Mouse (Mus musculus) adrenal gland, adult 8-10 months (tissue): ENCODE measurements around the gene Syt7. TPM values are rescaled to one million over a fixed set of nuclear protein-coding genes. Genes with fewer than 3 reads are reported as not detected.
A peak's percentile ranks its signal among the peaks of the same experiment; 100 is the strongest.

Experiments
- DNase-seq: peaks from one replicate; pipeline ENCODE4 v3.0.0; 2022
- total RNA-seq, 4 experiments: library from RNA; stranded (reverse); gene quantifications; 2 replicates each; pipeline ENCODE4 v1.2.4; 2022

Gene Syt7
- total RNA-seq, 4 experiments from 2014 or later = 32.9 to 54.6 (median 44.5) TPM

DNA sequence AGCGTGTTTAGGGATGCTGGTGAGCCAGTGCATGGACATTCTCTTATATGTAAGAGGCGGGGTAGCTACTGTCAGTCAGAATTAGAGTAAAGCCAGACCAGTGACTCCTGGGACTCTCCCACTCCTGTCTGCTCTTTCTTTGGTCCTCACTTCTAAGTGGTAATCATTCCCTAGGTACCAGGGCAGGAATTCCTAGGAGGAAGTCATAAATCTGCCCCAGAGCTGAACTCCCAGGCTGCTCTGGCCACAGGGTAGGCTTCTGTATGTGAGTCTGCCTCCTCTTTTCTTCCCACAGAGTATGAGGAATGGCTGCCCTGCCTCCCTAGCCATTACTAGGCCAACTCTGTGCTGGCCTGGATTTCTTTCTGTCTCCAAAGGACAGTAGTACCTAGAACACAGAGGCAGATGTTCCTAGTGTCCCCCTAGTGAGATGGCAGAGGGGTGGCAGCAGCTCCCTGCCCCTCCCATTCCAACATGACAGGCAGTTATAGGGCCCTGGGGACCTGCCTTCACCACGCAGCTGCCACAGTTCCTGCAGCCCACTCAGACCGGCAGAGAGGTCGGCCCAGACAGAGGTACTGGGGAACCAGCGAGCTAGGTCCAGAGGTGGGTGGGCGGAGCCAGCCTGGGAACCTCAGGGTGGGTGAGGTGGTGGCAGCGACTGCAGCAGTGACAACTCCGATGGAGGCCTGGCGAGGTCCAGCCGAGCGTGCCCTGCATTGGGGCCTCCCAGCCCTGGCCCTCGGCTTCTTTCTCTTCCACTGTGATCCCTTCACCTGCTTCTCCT, 36.8 kb downstream of the Syt7 start:
- no peak for DNase-seq

DNA sequence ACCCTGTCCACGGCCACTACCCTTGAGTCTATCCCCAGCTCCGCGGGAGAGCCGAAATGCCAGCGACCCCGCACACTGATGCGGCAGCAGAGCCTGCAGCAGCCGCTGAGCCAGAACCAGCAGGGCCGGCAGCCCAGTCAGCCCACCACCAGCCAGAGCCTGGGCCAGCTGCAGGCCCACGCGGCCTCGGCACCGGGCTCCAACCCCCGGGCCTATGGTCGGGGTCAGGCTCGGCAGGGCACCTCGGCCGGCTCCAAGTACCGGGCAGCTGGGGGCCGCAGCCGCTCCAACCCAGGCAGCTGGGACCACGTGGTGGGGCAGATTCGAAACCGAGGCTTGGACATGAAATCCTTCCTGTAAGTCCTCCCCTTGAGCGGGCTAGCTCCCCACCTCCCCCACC, 37.4 kb downstream of the Syt7 start:
- no peak for DNase-seq

DNA sequence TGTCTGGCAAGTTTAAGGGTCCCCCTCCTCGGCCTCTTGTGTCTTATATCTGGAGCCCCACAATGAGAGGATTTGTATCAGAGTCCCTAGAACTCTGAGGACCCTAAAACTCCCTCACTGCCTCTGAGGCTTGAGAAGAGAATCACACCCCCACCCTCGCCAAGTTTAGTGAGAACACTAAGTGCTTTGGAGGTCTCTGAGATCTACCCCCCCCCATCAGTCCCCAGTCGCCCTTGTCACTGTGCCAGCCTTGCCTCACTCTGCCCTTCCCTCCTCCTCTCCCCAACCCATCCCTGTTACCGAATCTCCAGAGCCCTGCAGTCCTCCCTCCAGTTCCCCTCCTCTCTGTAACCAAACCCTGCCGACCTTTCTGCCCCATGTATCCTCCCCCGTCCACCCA, 37.9 kb downstream of the Syt7 start:
- DNase-seq = no peak

DNA sequence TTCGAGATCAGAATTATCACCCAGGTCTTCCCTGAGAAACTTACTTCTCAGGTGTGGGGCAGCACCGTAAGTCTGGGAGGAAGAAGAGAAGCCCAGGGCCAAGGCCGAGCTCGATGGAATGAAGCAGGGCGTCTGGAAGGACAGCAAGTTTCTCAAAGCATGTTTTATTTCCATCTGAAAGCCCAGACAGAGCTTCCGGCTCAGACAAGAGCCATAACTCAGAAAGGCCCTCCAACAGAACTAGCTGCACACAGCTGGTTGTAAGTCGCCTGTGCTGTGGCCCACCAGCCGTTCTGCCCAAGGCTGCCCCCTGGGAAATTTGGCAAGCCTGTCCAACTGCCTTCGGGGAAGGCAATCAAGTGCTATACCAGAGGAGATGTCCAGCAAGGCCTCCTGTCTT, 38.5 kb downstream of the Syt7 start:
- no peak for DNase-seq

DNA sequence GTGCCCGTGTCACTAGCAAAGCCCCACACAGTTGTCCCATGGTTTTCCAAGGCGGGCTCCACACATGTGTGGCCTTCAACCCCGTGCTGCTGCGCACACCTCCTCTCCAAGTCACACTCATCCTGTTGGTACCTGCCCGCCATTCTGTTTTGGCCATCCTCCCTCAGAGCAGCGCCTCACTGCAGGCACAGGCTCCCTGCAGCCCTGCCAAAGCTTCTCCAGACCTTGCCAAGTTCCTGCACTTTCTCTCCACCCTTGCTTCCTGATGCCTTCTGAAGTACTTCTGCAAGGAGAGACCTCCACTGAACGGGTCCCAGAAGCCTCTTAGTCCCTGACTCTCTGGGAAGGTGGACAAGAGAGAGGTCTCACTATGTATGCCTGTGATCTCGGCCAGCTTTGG, 40.5 kb downstream of the Syt7 start:
- no peak for DNase-seq

DNA sequence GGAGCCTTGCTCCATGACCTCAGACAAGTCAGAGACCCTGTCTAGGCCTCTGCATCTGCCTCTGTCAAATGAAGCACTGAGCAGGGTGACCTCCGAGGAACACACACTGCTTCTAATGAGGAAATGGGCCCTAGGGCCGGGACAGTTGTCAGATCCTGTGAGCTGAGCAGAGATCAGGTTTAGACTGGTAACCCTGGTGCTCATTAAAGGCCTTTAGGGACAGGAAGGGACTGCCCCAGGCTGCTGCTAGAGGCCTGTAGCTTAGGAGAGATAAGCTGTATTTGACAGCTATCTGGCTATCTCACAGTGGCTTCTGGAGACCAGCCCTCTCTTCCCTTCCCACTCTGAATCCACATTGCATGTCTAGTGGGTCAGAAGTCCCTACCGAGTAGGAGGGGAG, 42.5 kb downstream of the Syt7 start:
- DNase-seq = no peak

DNA sequence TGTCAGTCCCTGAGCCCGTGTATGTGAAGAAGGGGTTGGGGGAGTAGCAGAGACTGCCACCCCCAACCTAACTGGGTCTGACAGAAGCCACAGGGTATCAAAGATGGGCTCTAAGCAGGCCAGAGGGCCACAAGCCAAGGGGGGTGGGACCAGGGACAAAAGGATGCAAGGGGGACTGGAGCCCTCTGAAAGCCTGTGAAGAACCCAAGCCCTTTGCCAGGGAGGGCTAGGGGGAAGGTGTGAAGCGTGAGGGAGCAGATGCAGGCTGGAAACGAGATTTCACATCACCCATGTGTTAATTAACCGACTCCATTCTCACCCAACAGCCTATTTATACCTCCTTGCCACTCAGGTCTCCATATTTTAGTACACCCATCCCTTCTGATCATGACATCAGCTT, 43.0 kb downstream of the Syt7 start:
- DNase-seq = no peak

DNA sequence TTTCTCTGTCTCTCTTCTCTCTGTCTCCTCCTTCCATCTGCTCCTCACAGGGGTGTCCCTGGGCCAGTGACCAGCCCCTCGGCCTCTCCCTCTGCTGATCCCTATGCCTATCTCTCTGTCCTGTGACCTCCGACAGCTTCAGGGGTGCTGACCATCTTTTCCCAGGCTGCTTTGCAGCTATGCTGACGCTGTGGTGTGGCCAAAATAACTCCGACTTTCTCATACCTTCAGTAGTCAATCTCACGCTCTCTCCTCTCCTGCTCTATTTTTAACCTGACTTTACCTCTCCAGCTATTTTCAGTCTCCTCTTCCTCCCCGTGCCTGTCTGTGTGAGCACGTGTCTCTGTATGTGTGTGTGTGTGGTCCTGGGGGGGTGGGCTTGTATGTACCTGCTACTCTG, 44.3 kb downstream of the Syt7 start:
- DNase-seq = no peak

DNA sequence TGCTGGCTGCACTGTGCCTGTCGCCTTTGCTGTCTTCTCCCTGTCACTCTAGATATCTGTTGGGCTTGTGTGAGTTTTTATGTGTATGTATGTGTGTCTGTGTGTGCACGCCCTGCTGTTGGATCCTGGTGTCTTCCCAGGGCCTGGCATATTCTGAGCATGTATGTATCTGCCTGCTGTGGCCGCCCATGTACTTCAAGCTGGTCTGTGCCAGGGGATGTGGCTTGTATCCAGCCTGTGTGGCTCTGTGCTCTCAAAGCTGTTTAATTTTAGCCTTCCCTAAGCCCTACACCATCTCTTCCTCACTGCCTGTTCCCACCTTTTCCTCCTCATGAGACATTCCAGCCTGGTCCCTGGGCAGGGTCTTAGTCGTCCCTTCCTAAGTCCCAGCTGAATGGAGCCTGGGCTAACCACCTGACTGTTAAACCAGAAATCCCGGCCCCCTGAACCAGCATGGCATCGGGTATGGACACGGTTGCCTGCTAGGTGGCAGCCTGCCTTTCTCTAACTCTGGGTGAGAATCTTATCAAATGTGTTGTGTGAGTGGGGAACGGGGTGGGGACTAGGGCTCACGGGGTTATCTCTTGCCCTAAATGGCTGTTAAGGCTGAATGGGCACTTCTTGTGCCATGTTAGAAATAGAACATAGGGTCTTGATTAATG, 45.1 kb downstream of the Syt7 start:
- no peak for DNase-seq

DNA sequence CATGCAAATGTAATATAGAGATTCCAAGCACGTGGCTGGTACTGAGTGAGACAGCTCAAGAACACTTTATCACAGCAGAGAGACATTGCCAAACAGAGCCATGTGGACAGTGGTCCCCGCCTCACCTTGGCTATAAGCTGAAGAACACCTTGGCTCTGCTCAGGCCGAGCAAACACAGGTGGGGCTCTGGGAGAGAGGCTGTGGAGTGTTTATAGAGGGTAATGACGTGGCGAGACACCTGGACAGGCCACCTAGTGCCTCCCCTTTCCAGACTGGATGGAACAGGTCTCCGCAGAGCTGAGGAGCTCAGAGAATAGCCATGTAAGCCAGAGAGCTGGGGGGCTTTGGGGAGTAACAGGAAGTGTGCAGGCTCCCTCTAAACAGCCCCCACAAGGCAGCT, 46.0 kb downstream of the Syt7 start:
- DNase-seq = no peak

DNA sequence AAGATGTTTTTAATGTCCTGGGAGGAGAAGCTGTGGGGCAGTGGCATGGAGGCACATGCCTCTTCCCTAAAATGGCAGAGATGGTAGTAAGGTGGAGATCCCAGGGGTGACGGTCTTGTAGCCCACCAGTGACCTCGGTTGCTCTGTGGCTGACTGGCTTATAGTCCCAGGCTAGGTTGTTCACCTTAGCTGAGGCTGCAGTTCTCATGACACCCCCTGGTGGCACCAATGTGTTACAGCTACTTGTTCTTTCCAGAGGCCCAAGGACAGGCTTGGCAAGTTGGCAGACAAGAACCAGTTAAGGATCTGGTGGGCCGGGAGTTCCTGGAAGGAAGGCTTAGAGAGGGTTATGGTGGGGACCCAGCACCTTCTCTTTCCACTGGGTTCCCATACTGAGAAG, 47.0 kb downstream of the Syt7 start:
- peak; percentile 49 for DNase-seq

DNA sequence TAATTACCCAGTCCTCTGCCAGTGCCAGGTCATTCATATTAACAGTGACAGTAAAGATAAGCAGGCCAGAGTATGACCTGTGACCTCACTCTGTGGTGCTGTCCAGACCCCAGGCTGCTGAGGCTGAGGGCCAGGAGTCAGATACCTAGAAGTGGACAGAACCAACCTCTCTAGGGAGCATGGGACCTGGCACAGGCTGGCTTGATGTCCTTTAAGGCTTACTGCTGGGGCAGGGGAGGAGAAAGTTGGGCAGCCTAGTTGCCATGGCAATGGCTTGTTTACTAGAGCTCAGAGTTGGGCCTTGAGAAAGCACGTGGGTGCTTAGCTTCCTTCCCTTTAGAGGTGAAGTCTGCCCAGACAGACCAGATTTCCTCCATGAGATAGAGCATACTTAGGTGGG, 47.8 kb downstream of the Syt7 start:
- peak; percentile 34 for DNase-seq

DNA sequence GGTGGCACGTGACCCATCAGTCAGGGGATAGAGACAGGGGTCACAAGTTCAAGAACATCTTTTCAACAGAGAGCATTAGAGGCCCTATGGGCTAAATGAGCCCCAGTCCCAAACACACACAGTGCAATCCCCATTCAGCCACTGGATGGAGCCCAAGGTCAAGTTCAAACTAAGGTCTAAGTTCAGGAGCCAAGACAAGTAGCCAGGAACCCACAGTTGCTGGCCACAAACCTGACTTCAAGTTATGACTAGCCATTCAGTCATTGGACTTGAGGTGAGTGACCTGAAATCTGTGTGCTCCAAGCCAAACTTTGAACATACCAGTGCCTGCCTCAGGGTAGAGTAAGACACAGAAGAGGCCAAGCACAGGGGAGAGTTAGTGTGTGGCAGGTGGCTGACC, 48.6 kb downstream of the Syt7 start:
- DNase-seq = no peak

DNA sequence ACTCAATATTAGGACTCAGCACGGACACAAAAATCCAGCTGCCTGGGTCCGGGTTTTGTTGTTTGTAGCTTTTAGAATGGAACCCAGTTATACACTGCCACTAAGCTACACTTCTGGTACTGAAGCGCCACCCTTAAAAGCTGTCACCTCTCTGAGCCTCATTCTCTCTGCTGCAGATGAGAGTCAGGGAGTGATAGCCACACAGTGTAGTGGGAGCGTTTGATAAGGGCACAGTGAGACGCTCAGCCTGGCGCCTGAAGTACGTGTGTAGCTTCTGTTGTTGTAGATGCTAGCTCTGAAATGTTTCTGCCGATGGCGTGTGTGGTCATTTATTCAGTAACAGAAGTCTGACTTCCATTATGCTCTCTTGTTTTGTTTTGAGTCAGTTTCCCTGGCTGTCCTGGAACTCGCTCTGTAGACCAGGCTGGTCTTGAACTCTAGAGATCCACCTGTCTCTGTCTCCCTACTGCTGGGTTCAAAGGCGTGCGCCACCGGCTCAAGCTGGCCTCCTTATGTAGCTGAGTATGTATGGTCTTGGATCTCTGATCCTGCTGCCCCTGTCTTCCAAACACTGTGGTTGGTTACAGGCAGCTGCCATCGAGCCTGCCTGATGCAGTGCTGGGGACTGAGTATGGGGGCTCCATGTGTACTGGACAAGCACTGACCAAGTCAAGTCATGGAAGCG, 55.9 kb downstream of the Syt7 start:
- no peak for DNase-seq

DNA sequence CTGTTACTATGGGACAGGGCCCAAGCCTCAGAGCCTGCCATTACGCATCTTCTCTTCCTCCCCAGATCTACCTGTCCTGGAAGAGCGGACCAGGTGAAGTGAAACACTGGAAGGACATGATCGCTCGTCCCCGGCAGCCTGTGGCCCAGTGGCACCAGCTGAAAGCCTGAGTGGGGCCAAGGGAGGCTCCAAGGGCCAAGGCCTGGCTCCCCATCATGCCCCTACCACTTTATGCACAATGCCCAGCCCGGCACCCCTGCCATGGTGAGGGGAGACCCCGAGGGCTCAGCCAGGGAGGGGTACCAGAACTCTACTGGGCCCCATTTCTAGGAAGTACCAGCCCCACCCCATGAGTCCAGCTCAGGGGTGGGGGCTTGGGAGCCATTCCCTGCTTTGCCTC, 59.4 kb downstream of the Syt7 start:
- DNase-seq = no peak

DNA sequence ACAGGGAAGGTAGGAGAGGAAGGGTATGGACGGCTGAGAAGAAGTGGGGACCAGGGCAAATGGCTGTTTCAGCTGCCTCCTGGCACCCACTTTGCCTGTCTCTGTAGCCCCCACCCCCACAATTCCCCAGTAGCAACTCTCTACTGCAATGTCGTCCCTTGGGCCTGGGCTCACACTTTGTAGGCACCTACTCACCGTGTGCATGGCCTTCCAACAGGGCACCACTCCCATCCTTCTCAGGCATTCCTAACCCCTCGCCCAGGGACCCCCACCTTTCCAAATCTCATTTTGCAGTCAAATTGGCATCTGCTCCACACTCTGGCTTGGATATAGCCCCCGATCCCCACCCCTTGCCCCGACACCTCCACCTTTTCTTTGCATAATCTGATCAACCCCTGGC, 60.3 kb downstream of the Syt7 start:
- DNase-seq = no peak

DNA sequence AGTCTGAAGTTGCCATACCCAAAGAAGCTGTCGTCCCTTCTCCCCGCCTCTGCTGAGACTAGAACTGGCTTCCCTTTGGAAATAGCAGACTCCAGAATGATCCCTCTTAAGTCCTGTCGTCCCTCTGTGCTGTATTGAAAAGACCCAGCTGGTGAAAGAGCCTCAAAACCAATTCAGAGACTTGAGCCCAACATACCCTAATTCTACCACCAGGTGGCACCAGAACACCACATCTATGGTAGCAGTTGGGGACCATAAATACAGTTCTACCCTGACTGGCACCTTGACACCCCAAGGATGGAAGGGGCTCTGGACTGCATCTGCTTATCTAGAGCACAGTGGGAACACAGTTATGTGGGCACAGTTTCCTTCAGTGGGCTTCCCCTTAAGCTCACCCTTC, 60.8 kb downstream of the Syt7 start:
- DNase-seq = no peak

DNA sequence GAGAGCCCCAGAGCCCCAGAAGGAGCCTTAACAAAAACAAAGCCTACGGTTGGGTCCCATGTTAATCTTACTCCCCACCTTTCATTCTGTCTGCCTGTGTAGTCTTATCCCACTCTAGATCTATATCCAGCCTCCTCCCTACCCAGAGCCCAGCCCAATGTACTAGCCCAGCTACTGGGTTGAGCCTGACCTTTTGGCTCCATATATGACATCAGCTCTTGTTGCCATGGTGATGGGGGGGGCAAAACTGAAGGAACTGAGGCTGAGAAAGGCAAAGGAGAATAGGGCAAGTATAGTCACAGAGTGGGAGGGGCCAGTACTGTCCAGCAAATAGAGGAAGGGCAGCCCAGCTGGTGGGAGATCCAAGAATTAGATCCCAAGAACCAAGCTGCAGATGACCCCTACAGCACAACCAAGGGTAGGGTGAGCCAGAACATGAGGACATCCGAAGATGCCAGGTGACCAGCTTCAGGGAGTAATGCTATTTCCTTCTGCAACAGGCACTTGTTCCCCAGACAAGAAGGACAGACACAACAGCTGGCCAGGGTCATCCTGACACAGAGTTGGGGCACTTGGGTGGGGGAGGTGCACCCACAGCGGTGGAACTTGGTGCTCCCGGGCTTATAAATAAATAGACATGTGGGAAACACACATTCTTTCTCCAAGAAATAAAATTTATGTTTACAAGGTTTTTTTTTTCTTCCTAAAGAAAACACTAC, 66.0 kb downstream of the Syt7 start:
- no peak for DNase-seq

DNA sequence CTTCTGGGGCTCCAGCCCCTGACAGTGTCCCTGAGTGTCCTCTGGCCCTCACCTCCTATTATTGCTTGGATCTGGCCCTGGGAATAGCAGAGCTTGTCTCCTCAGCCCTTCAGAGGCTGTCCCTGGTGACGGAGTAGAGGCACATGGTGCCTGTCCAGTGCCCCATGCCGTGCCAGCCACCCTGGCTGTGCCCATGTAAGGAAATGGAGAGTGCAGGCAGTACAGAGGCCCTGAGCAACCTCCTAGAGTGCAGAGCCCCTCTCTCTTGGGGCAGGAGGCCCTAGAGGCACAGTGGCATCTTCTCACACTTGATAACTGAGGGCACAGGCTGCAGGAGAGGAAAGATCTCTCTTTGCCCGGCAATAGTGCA, 66.5 kb downstream of the Syt7 start:
- no peak for DNase-seq

DNA sequence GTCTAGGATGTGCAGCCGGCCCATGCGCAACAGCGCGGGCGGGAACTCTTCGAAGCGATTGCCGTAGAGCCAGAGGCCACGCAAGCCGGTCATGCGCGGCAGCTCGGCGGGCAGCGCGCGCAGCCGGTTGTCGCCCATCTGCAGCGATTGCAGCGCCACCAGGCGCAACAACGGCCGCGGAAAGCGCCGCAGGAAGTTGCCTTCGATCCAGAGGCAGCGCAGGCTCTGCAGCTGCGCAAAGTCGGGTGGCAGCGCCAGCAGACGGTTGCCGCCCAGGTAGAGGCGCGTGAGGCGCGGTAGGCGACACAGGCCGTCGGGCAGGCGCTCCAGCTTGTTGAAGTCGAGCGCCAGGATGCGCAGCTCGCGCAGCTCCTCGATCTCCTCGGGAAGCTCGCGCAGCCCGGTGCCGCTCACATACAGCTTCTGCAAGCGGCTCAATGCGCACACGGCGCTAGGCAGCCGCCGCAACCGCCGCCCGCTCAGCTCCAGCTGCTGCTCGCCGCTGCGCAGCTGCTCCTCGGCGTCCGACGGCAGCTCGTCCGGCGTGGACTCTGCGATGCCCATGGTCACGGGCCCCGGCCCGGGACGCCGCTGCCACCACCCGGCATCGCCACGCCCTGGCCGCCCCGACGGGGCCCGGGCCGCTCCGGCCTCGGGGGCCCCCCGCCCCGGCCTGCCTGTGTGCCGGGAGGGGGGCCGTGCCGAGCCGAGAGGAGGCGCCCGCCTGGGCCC, 68.0 kb downstream of the Syt7 start, which contains the start of gene Lrrc10b:
Gene Lrrc10b, minus strand, starts transcription at position 722 of the 732 bp plus-strand sequence.
- DNase-seq = no peak

DNA sequence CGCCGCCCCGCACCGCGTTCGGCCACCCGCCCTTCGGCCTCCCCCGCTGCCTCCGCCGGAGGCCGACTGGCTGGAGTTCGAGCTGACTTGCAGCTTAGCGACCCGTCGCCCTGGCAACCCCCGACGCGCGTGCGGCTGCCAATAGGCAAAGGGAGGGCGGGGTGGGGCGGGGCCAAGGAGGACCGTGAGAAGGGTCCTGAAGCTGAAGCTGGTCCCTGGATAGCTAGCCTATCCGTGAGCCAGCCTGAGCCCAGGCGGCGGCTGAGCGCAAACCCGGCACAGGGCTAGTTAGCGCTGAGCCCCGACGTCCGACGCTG, 68.6 kb downstream of the Syt7 start:
- no peak for DNase-seq

DNA sequence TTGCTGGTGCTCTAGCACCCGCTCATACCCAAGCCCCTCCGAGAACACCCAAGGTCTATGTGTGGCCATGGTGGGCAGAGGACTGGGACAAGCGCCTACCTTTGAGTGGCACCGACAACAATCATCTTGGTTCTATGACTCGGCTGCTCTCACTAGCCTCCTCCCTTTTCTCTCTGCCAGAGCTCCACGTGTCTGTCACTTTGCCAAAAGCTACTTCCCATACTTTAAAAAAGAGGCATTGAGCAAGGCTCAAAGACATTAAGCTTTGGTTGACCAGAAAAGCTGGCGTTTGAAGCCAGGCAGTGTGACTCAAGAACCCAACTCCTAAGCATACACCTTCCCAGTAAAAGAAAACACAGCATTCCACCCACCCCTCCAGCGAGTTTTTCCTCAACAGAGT, 69.2 kb downstream of the Syt7 start:
- DNase-seq = no peak

DNA sequence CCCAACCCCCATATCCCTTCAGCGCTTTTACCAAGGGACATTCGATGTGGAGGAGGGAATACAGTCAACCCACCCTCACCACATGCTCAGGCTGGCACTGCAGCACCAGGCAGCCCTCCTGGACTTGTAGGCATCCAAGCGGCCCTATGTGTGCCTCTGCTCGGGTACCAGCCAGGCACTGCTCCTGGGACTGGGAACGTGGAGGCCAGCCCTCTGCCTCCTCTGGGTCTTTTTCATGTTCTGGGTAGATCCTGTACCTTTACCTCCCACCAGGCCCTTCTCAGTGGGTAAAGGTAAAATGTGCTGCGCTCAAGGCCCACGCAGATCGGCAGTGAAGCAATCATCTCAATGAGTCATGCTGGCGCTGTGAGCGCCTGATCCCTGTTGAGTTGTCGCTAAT, 71.0 kb downstream of the Syt7 start:
- DNase-seq = no peak
